Mouse (Mus musculus) ES-Bruce4 (cell line): ENCODE results near the gene Gm4491.
"Not testable (repeated sequence)": the region's sequence is repeated elsewhere in the genome, so short reads cannot be mapped to it uniquely, and the experiment has no call there.

Experiments used
- CTCF ChIP-seq: IDR thresholded peaks from one replicate; pipeline ENCODE4 v1.8.1; 2011; ENCODE audit warnings: low read depth, low read length
- EP300 ChIP-seq: IDR thresholded peaks from 2 replicates; pipeline ENCODE4 v1.6.1; 2011; ENCODE audit warnings: low read depth, low read length; ENCODE audit not compliant: insufficient read depth
- POLR2A ChIP-seq: IDR thresholded peaks from one replicate; pipeline ENCODE4 v1.8.1; 2011; ENCODE audit warnings: low read length; ENCODE audit not compliant: insufficient read depth

- not testable (repeated sequence) for TF ChIP-seq EP300, POLR2A
- peak; percentile 31 for TF ChIP-seq CTCF
Observed at GRCm38 (mm10) chr14:57069906-57070305, 45.8 kb downstream of the Gm4491 start.
